Mouse (Mus musculus) heart, adult 8-10 months (tissue): ENCODE measurements at regions not wholly inside any gene's neighbourhood (a gene's known extent, or its start where the extent isn't known, plus 50 kb on each side); places are given as distances from the start of the nearest gene placed in this dataset.

Experiments used
- DNase-seq: peaks from one replicate; pipeline ENCODE4 v3.0.0; 2022; ENCODE audit warnings: low spot score

DNA sequence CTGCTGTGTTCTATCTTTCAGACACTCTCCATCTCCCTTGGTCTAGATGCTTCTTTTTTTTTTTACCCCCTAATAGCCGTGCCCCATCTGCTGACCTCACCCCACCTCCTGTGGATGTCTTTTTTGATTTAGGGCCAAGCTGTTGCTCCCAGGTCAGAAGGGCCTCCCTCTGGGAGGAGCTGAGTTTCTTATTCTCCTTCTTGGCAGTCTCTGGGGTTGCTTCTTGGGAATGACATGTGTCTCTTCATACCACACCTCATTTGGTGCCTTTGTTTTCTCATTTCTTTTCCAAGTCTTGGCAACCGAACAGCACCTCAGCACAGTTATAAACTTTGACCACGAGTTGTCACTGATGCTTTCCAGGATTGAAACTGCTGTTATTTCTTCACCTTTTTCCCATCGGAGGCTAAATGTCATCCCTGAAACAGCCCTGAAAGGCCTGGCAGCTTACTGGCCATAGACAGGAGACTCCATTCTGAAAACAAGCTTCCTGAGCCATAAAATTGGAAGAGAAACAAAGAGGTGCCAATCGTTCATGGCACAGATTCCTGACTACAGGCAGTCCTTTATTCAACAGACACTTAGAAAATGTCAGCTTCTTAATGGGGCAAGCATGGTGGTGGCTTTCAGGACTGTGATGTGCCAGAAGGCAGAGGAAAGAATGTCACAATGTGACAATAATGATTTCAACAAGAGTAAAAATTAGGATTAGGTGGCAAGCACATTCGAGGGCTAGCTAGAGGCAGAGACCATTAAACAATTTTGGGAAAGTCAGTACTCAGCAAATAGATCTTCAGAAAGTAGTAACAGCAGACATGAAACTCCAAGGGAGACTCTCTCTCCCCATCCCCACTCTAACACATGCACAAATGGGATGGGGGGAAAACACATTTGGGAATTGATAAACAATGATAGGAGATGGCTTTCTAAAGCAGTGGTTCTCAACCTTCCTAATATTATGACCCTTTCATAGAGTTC, 197.1 kb upstream of the Arrdc4 start:
- no peak for DNase-seq

DNA sequence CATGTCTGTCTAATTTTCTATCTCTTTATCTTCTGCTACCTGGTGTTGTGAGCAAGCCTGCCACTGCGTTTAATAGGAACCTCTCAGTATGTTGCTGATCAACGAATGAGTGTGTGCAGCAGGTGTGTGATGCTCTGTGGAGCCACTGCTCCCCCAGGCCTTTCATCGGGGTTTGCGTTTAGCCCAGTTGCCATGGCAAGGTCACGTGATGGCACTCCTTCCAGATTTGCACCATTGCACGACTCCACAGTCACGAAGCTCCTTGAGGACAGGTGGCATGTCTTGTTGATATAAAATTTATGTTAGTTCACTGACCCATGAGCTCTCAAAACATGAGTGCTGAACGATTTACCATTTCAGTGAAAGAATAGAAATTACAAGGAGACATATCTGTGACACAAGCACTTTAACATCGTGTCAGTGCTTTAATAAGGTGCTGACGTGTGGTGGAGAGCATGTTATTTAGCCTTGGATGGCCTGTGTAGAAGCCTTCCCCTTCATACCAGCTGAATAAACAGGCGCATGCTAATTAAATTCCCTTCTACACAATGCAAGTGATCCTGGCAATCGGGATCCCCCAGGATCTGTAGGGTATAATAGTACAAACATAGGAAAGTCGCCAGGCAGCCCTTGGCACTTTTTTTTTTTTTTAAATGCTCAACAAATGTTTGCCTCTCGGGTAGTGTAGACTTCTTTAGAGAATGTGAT, 181.7 kb upstream of the Arrdc4 start:
- no peak for DNase-seq

DNA sequence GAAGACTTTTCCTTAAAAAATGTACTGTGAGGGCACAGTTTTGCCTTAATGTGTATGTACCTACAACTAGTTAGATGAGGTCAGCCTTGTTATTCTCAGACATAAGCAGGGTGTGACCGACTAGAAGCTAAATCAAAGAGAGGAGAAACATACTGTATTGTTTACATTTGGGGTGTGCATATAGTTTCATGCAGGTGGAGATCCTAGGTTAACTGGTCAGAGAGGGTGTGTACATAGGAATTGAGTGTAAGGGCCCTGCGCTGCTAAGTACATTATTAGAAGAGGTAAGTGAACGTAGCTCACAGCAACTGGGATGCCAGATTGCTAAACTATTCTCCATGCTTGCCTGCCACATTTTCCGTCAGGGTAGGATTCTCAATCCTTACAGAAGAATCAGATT, 180.6 kb upstream of the Arrdc4 start:
- DNase-seq = no peak

DNA sequence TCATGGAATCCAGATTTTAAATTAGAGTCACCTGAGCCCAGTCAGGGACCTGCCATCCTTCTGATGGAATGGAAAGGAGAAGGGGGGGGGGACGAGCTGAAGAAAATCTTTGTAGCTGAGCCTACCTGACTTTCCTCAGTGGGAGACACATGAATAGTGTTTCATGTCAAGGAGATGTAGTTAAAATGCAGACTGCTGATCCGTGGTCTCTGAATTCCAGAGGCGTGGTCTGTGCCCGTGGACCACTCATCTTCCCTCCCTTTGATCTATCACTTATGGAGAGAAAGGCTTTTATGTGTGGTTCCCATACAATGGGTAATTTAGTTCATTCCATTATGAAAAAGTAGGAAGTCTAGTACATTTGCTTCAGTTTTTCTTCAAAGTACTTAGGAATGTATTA, 176.6 kb upstream of the Arrdc4 start:
- DNase-seq = no peak

DNA sequence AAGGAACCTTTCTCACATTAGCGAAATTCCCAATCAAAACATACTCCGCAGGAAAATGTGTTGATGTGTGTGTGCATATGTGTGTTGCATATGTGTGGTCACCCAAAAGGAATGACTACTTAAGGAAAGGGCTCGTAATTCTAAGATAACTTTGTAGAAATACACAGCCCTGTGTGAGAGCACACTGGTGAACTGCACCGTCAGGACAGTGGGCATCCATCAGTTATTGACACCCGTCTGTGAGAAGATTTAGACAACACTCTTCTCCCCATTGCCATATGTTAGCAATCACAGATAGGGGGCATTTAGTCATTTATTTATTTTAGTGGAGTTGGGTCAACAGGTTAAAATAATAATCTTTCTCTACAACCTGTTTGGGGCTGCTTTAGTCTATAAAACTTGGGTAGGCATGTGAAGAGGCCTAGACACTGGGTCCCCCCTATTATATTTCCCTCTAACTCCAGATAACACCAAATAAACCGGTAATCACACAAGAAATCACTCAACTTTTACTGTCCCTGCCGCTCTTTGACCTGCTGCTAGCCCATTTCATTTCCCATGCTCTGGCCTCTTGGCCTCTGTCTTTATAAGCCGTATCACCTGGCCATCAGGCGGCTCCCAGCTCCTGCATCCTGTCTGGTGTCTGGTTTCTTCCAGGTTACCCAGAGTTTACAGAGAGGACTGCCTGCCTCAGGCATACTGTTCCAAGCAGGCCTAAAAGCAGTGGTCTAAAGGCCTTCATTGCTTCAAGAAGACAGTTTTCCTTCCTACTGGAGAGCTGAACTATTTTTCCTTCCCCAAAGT, 169.8 kb upstream of the Arrdc4 start:
- DNase-seq = no peak

DNA sequence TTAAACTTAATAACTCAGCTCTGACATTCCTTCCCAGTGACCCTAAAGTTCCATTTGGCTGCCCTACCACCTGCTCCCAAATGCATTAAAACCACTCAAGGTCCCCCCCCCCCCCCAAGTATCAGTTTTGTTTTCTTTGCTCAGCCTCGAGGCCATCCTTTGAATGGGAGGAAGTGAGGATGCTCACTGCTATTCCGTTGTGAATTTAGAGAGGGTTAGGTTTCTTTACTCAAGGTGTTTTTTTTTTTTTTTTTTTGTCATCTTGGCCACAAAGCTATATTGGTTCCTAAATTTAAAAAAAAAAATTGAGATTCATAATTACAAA, 168.8 kb upstream of the Arrdc4 start:
- no peak for DNase-seq

DNA sequence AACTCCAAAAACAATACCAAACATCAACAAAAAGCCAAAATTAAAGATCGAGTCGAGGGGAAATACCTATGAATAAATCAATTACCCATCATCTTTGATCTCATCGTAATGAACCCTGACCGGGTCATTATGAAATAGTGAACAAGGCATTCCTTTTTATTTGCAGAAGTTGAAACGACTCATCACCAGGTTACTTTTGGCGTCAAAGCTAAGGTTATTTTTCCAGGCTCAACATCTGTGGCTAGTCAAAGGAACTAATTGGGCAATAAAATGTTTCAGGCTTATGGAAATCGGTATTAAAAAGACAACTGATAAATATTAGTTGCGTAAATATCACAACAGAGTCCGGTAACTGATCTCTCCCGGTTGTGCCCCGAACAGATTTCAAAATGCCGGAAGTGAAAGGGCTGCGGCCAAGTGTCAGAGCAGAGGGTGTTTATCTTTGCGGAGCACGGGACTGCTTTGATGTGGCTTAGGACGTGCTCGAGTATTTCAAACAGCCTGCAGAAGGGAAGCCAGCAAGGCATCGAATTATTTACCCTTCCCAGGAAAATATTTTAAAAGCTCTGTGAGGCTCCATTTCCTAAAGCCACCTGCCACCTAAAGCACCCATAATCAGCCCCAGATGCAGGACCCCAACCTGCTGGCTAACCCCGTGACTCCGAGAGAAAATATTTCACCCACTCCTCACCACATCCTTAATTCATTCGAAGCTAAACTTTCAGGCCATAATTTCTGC, 168.3 kb upstream of the Arrdc4 start:
- no peak for DNase-seq

DNA sequence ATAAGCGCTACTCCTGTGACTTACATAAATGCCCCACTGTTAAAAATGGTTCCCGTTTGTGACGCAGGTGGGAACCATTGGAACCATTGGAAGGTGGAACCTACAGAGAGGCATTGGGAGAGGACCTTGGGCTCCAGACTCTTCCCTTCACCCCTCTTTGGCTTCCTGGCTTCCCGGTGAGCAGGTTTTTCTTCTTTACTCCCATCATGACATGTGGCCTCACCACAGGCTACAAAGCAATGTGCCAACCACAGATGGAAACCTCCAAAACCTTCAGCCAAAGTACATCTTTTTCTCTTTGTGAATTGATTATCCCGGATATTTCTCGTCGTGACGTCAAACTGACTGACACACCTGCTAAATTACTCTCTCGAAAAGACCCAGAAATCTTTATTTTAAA, 166.9 kb upstream of the Arrdc4 start:
- DNase-seq = no peak

DNA sequence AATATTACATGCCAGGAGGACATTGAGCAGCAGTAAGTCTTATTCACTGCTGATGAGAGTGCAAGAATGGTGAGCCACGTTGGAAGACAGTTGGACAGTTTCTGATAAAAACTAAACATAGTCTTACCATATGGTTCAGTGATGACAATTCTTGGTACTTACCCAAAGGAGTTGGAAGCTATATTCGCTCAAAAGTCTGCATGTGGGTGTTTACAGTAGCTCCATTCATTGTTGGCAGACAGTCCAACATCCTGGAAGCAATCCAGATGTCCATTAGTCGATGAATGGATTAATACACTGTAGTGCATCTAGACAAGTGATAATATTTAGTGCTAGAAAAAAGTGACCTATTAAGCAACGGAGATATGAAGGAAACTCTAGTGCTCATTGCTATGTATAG, 165.3 kb upstream of the Arrdc4 start:
- no peak for DNase-seq

DNA sequence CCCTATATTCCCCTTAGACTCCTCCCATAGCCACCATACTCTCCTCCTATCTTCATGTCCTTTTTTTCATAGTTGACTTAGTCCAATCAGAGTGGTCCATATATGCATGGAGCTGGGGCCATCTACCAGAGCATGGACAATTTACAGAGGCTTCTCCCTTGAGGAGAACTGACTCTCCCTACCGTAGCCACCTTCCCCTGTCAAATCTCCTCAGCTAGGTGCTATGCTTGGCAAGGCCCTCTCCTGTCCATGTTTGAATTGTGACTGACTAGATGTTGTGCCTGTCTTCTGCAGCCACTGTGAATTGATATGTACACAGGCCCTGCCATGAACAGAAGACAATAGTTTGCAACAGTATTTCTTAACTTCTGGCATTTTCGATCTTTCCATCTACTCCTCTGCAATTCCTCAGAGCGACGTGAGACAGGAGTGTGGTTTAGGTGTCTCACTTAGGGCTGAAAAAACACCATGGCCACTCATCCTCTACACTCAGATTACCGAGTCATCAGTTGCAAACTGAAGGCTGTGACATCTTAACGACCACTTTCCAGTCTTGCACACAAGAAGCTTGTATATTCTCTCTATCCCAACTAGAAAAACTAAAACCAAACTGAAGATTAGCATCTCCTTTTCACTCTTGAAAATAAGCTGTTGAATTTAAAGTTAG, 163.1 kb upstream of the Arrdc4 start:
- DNase-seq = no peak

DNA sequence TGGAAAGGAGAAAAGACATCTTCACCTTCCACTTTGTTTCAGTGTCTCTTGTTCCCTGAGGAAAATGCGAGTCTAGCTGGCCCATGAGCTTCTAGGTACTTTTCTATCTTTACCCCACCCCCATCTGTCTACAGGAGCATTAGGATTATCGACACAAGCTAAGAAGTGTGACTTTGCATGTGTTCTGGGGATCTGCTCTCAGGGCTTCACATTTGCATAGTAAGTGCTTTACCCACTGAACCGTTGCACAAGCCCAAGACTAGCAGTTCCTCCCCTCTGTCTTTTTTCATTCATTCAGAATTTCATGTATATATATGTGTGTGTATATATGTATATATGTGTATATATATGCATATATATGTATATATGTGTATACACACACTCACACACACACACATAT, 162.5 kb upstream of the Arrdc4 start:
- no peak for DNase-seq

DNA sequence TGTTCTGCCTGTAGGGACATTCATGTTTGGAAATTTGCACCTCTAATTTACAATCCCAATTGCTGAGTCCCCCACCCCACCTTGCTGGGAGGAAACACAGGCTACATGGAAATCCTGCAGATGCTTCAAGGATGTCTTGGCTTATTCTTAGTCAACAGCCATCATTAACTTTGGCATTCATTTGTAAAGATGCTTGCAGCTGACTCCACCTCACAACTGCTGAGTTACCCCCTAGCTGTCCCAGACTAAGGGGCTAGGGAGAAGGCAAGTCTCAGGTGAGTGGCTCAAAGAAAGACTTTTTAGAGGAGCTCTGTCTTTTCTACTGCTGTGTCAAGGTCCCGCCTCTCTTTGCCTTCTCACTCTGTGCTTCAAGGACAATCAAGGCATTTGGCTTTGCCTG, 160.7 kb upstream of the Arrdc4 start:
- no peak for DNase-seq

DNA sequence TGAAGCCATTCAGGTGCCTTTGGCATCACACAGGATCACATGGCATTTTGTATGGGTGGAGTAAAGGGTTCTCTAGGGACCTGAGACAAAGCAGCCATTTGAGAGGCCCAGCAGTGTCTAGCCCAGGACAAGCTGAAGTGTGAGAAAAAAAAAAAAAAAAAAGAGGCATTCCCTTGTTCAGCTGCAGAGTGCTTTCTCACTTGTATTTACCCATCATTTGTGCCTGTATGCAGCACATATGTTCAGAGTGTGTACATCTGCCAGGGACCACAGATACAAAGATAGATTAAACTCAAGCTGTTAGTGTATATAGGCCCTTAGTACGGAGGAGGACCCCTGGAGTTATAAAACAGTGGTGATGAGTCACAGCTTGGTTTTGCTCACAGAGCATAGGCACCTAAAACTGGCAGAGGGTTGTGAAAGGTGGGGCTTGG, 159.4 kb upstream of the Arrdc4 start:
- no peak for DNase-seq

DNA sequence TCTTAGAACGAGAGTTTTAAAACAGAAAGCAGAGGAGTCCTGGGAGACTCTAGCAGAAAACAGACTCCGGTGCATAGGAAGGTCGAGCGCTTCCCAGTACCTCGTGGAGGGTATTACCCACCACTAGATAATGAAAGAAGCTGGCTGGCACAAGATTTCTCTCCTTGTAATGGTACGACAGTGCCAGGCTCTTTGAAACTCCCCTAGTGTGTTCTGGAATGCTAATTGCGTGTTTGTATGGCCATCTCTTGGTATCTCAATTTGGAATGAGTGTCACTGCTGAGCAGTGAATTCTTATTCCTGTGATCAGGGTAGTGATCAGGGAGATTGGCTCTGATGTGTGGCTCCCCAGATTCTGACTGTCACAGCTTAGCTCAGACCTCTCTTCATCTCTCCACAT, 158.8 kb upstream of the Arrdc4 start:
- DNase-seq = no peak

DNA sequence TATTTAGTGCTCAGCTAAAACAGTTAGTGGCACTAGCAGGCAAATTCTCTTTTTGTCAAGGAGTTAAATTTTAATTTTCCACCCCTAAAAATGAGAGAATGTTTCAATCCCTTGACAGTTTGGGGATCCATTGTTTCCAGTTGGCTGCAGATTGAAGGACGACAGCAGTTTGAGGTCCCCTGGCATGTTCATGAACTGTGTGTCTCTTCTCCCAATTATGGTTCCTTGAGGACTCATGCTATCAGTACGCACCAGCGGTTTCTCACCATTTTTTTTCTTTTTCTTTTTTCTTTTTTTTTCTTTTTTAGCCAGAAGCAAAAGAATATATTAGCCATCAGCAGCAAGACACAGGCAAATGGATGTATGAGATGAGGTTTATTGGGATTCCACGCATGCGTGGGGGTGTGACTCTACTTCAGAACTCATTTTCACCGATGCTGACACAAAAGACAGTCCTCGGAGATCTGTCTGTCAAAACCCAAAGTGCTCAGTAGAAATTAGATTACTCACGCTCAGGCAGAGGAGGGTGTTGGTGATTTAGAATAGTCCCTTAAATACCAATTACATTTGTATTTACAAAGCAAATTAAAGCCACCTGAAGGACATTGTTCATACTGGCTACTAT, 157.8 kb upstream of the Arrdc4 start:
- no peak for DNase-seq

DNA sequence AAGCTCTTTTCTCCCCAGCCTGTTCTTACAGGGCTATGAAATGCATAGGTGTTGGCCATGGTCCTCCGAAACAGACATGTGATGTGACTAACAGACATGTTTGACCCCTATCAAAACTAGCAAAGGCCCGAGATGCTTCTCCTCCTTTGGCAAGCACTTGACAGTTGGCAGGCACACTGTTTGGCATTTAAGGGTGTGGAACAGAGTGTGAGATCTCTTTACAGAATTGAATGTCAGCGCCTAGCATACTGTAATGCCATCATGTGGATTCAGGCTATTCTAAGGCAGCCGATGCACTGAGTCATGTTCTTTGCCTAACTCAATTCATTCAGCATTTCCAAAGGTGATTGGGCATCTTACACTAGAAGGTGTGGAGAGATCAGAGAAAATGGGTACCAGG, 156.8 kb upstream of the Arrdc4 start:
- DNase-seq = no peak

DNA sequence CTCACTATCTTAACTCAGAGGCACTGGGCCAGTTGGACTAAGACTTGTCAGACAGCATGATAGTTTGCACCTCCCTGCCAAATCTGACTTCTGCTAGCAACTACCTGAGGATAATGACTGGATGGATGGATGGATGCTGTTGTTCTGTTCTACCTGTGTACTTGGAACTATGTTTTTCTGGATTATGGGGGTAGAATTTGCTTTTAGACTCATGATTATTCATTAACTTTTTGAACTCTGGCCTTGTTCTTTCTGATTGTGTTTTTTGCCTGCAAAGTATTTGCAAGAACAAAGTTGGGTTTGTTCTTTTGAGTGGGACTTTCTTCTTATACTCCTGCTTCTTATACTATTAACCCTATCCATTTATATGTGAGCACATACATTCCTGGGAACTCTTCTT, 137.1 kb upstream of the Arrdc4 start:
- no peak for DNase-seq

DNA sequence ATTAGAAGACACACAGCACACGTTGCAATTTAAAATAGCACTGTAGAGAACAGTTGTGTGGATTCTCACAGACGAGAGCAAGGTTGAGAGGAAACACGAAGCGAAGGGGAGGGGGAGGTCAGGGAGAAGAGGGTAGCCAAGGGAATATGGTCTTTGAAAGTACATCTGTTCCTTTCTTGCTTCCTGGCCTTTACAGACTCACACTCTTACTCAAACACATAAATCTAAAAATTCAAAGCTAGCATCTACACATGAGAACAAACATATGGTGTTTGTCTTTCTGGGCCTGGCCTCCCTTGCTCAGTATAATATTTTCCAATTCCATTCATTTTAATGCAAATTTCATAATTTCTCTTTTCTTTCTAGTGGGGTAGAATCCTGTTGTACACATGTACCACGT, 124.0 kb upstream of the Arrdc4 start:
- DNase-seq = no peak

DNA sequence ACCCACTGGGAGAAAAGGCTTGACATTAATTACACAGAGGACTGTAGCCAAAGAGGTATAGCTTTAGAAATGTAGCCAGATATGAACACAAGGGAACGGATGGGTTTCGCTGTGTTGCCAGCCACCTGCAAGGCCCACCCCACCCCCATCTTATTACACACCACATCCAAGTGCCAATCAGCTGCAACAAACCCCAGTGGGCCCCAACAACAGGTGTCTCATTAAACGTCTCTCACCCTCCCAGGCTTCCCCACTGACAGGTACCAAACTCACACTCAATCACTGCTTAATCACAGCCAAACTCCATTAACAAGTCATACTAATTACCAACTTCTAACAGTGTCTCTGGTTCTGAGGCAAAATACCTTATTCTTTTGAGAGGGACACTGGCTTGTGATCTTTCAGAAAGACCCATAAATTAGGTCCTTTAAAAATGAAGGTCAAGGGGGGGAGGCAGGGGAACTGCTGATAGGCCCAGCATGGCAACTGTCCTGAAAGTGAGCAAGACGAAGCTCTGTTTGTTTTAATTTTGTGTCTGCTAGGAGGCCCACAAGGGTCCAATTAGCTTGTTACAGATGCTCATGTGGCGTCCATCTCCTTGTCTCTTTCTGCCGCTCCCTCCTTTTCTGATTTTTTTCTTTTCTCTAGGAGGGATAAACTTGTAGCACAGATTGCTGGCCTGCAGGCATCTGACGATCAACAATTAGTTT, 115.4 kb upstream of the Arrdc4 start:
- DNase-seq = no peak
